Mouse (Mus musculus): ENCODE results near the gene Nxn. TPM values are rescaled to one million over a fixed set of nuclear protein-coding genes. Genes with fewer than 3 reads are reported as not detected.
A peak's percentile ranks its signal among the peaks of the same experiment; 100 is the strongest.

Gene Nxn
- polyA plus RNA-seq, 1 experiment from 2014 or later = 45.2 TPM

DNA sequence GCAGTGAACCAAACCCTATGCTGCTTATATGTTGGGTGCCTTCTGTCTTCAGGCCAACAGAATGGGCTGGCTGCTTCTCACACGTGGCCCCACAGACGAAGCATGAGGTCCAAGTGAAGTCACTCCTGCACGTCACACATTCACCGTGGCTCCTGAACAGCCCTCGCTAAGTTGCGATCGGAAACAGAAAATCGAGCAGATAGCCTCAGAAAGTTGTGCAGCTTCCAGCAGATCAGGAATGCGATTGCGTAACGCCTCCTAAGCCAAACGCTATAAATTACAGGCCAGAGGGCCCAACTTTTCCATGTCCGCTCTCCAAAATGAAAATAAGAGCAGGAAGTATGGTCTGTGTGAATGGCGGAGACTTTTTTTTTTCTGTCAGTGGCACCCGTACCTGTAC is 106.5 kb downstream of the Nxn start:
- ATAC-seq (ENCODE audit: low FRiP score) (no peak), DNase-seq (ENCODE audit: low spot score) (no peak)
- no peaks in the 10 kb centered on the region for H3K36me3 ChIP-seq (ENCODE audit: control insufficient read depth, insufficient read depth, low read length)
- no peak overlapping the region for H3K4me3 ChIP-seq (ENCODE audit: low read depth, low read length)
- no peak overlapping the region for H3K4me2 ChIP-seq (replicated peaks; ENCODE audit: low read depth, low read length)
- no peaks in the 10 kb centered on the region for H3K9me3 ChIP-seq (ENCODE audit: control insufficient read depth, low read length)
- peaks cover 4% of the 10 kb centered on the region for H3K4me1 ChIP-seq (replicated peaks; ENCODE audit: control insufficient read depth, insufficient read depth, low read length)
- 83% methylated on average over 15 of the region's 15 CpGs for WGBS
- H3K9ac ChIP-seq (ENCODE audit: low read depth, low read length) = no peak overlapping the region
- H3K27ac ChIP-seq (ENCODE audit: low read depth, low read length) = no peak overlapping the region
- no peaks in the 10 kb centered on the region for H3K27me3 ChIP-seq (ENCODE audit: control insufficient read depth, insufficient read depth, low read length)

DNA sequence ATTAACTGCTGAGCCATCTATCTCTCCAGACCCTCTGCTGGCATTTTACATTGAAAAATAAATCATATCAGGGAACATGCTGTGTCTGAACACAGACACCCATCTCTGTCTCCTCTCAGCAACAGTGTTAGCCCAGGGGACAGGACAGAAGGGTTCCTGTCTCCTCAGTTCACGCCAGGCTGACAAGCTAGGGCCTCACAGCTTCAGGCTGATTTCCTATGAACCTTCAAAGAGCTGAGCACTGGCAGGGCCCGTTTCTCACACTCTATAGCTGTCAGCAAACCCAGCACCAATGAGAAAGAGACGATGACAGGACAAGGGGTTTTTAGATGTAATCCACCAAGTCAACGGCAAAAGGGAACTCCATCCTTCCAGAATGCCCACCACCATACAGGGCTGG is 107.0 kb downstream of the Nxn start:
- Histone ChIP-seq H3K9ac (ENCODE audit: low read depth, low read length) (no peak overlapping the region), H3K4me1 (replicated peaks; ENCODE audit: control insufficient read depth, insufficient read depth, low read length) (peaks cover 4% of the 10 kb centered on the region), H3K27me3 (ENCODE audit: control insufficient read depth, insufficient read depth, low read length) (no peaks in the 10 kb centered on the region), H3K4me3 (ENCODE audit: low read depth, low read length) (no peak overlapping the region), H3K9me3 (ENCODE audit: control insufficient read depth, low read length) (no peaks in the 10 kb centered on the region), H3K4me2 (replicated peaks; ENCODE audit: low read depth, low read length) (no peak overlapping the region), H3K27ac (ENCODE audit: low read depth, low read length) (0 out of 2 replicates have a peak overlapping the region, but pooled peaks have one; percentile 30), H3K36me3 (ENCODE audit: control insufficient read depth, insufficient read depth, low read length) (no peaks in the 10 kb centered on the region)
- DNase-seq (ENCODE audit: low spot score) = no peak
- WGBS = 77% methylated on average over 4 of the region's 4 CpGs
- ATAC-seq (ENCODE audit: low FRiP score) = no peak

DNA sequence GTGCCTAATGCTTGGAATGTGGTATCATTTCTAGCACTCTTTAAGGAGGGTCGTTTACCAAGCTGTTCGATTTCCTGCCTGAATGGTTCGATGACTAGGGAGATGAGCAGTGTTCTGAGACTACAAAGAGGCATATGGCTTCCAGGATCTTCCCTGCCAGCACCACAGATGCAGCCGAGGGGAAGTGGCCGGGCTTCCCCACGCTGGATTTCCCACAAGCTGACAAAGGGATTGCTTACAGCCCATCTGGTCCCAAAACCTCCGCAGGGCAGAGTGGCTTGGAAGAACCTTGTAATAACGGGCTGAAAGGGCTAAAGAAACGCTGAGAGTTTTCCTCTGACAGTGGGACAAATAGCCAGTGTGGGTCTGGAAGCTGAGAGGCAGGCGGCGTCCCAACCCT is 108.6 kb downstream of the Nxn start:
- Histone ChIP-seq H3K9me3 (ENCODE audit: control insufficient read depth, low read length) (no peaks in the 10 kb centered on the region), H3K27ac (ENCODE audit: low read depth, low read length) (peak overlapping the region; percentile 67), H3K36me3 (ENCODE audit: control insufficient read depth, insufficient read depth, low read length) (no peaks in the 10 kb centered on the region), H3K4me3 (ENCODE audit: low read depth, low read length) (no peak overlapping the region), H3K27me3 (ENCODE audit: control insufficient read depth, insufficient read depth, low read length) (no peaks in the 10 kb centered on the region), H3K4me1 (replicated peaks; ENCODE audit: control insufficient read depth, insufficient read depth, low read length) (peaks cover 4% of the 10 kb centered on the region), H3K4me2 (replicated peaks; ENCODE audit: low read depth, low read length) (no peak overlapping the region), H3K9ac (ENCODE audit: low read depth, low read length) (peak overlapping the region; percentile 35; the same call in 1 of the 2 replicates)
- 28% methylated on average over 11 of the region's 11 CpGs for WGBS
- ATAC-seq (ENCODE audit: low FRiP score) (peak; percentile 53), DNase-seq (ENCODE audit: low spot score) (peak; percentile 66)

DNA sequence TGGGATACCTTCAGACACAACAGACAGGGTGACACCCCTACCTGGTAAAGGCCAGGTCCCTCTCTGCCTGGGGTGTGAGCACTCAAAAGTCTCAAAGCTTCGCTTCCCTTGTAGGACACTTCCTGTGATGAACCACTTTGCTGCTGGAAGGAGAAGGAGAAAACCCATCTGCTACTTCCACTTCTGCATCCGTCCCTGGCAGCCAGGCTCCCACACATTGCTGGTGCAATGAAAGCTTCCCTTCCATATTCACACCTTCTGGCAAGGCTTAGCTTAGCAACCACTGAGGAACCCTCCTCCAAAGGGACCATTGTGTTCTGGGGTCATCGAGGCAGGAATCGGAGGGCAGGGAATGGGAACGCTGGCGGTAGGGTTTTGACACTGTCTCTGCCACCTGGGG is 110.3 kb downstream of the Nxn start:
- H3K27ac ChIP-seq (ENCODE audit: low read depth, low read length) = no peak overlapping the region
- DNase-seq (ENCODE audit: low spot score) = no peak
- no peak overlapping the region for H3K4me3 ChIP-seq (ENCODE audit: low read depth, low read length)
- no peaks in the 10 kb centered on the region for H3K27me3 ChIP-seq (ENCODE audit: control insufficient read depth, insufficient read depth, low read length)
- H3K9ac ChIP-seq (ENCODE audit: low read depth, low read length) = no peak overlapping the region
- WGBS = 83% methylated on average over 6 of the region's 6 CpGs
- ATAC-seq (ENCODE audit: low FRiP score) = no peak
- peaks cover 4% of the 10 kb centered on the region for H3K4me1 ChIP-seq (replicated peaks; ENCODE audit: control insufficient read depth, insufficient read depth, low read length)
- H3K36me3 ChIP-seq (ENCODE audit: control insufficient read depth, insufficient read depth, low read length) = no peaks in the 10 kb centered on the region
- no peak overlapping the region for H3K4me2 ChIP-seq (replicated peaks; ENCODE audit: low read depth, low read length)
- H3K9me3 ChIP-seq (ENCODE audit: control insufficient read depth, low read length) = no peaks in the 10 kb centered on the region

DNA sequence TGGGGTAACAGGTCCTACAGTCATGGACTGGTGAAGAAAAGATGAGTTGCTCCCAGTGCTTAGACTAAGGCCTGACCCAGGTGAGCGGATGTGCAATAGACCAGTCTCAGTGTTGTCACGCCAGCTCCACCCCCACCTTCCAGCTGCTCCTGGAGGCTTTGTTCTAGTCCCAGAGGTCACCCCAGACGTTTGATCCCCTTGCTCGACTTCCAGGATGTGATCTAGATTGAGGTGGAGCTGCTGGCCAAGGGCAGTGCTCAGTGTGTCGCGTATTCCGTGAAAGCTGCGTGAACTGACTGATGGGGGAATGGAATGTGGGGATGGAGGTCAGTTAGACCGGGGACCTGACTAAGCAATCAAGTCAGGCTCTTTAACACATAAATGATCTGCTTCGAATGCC is 111.6 kb downstream of the Nxn start:
- Histone ChIP-seq H3K36me3 (ENCODE audit: control insufficient read depth, insufficient read depth, low read length) (no peaks in the 10 kb centered on the region), H3K4me2 (replicated peaks; ENCODE audit: low read depth, low read length) (no peak overlapping the region), H3K27me3 (ENCODE audit: control insufficient read depth, insufficient read depth, low read length) (no peaks in the 10 kb centered on the region), H3K4me1 (replicated peaks; ENCODE audit: control insufficient read depth, insufficient read depth, low read length) (peaks cover 4% of the 10 kb centered on the region), H3K4me3 (ENCODE audit: low read depth, low read length) (no peak overlapping the region), H3K9me3 (ENCODE audit: control insufficient read depth, low read length) (no peaks in the 10 kb centered on the region), H3K27ac (ENCODE audit: low read depth, low read length) (no peak overlapping the region), H3K9ac (ENCODE audit: low read depth, low read length) (no peak overlapping the region)
- no peak for ATAC-seq (ENCODE audit: low FRiP score)
- WGBS = 35% methylated on average over 10 of the region's 10 CpGs
- DNase-seq (ENCODE audit: low spot score) = no peak

DNA sequence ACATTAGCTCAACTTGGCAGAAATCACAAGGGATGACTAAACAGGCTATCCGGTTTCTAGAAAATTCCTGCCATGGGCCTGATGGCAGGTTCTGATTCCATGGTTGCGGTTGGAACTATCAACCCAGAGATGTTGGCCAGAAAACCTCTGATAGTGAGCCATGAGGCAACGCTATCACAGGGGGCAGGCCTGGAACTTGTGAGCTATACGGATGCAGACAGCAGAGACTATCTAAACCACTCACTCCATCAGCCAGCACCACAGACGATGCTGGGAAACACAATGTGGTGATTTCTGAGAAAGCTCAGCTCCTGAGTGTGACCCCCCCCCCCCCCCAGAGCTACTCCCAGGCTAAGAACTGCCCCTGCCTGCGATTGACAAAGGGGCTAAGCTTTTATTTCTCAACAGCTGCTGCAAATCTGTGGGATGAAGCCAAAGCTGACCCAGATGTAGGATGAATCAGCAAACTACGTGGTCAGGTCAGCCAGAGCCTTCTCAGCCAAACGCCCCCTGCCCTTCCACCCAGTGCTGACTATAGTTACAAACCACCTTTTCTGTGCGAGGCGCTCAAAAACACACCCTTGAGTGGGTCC is 112.3 kb downstream of the Nxn start:
- Histone ChIP-seq H3K27me3 (ENCODE audit: control insufficient read depth, insufficient read depth, low read length) (no peaks in the 10 kb centered on the region), H3K4me3 (ENCODE audit: low read depth, low read length) (no peak overlapping the region), H3K27ac (ENCODE audit: low read depth, low read length) (0 out of 2 replicates have a peak overlapping the region, but pooled peaks have one; percentile 10), H3K36me3 (ENCODE audit: control insufficient read depth, insufficient read depth, low read length) (no peaks in the 10 kb centered on the region), H3K9me3 (ENCODE audit: control insufficient read depth, low read length) (no peaks in the 10 kb centered on the region), H3K4me1 (replicated peaks; ENCODE audit: control insufficient read depth, insufficient read depth, low read length) (peaks cover 4% of the 10 kb centered on the region), H3K4me2 (replicated peaks; ENCODE audit: low read depth, low read length) (no peak overlapping the region), H3K9ac (ENCODE audit: low read depth, low read length) (no peak overlapping the region)
- ATAC-seq (ENCODE audit: low FRiP score) (no peak), DNase-seq (ENCODE audit: low spot score) (no peak)
- WGBS = 66% methylated on average over 10 of the region's 10 CpGs

DNA sequence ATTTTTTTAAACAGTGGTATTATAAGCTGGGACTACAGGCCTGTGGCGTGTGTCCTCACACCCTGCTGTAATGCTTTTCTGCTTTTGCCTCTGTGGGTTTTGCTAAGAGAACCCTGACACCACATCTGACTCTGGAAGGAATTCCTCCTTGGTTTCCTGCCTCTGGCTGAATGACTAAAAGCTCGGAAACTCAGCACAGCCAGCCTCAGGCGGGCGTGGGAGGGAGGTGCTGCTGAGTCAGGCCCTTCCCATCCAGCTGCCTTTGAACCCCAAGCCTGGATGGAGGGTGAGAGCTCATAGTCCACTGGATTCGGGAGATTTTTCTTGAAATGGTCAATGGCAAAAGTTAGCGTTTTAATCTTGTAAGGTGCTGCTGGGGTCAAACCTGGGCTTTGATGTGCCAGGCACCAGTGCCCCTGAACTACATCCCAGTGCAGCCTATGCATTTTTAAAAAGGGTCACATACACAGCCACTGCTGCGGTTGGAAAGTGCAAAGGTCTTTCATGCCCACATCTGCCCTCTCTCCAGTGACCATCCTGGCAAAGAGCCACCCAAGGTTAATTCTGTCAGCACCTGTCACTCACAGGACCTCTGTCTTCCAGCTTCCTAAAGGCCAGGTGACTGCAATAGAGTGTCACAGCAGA is 113.4 kb downstream of the Nxn start:
- WGBS = 65% methylated on average over 7 of the region's 7 CpGs
- Histone ChIP-seq H3K27ac (ENCODE audit: low read depth, low read length) (no peak overlapping the region), H3K36me3 (ENCODE audit: control insufficient read depth, insufficient read depth, low read length) (no peaks in the 10 kb centered on the region), H3K27me3 (ENCODE audit: control insufficient read depth, insufficient read depth, low read length) (no peaks in the 10 kb centered on the region), H3K4me3 (ENCODE audit: low read depth, low read length) (no peak overlapping the region), H3K4me2 (replicated peaks; ENCODE audit: low read depth, low read length) (no peak overlapping the region), H3K9ac (ENCODE audit: low read depth, low read length) (no peak overlapping the region), H3K9me3 (ENCODE audit: control insufficient read depth, low read length) (no peaks in the 10 kb centered on the region), H3K4me1 (replicated peaks; ENCODE audit: control insufficient read depth, insufficient read depth, low read length) (peaks cover 4% of the 10 kb centered on the region)
- ATAC-seq (ENCODE audit: low FRiP score) (no peak), DNase-seq (ENCODE audit: low spot score) (no peak)

DNA sequence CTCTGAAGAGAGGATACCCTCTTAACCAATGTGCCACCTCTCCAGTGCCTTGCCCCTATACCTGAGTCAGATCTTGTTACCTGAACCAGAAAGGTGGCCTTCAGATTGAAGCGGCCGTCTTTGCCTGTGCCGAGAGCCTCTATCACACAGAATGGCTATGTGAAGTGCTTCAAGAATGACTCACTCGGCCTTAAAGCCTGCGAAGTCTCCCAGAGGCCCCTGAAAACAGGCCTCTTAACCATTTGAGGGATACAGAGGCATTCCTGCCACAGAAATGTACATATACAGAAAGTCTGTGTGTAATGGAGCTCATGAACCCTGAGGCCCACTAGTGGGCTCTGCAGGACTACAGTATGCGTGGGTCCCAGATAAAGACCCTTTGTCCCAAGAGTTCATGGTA is 115.1 kb downstream of the Nxn start:
- no peak overlapping the region for H3K9ac ChIP-seq (ENCODE audit: low read depth, low read length)
- ATAC-seq (ENCODE audit: low FRiP score) = no peak
- H3K27me3 ChIP-seq (ENCODE audit: control insufficient read depth, insufficient read depth, low read length) = no peaks in the 10 kb centered on the region
- no peak overlapping the region for H3K27ac ChIP-seq (ENCODE audit: low read depth, low read length)
- 97% methylated on average over 6 of the region's 6 CpGs for WGBS
- no peak for DNase-seq (ENCODE audit: low spot score)
- H3K4me2 ChIP-seq (replicated peaks; ENCODE audit: low read depth, low read length) = no peak overlapping the region
- no peaks in the 10 kb centered on the region for H3K9me3 ChIP-seq (ENCODE audit: control insufficient read depth, low read length)
- peaks cover 4% of the 10 kb centered on the region for H3K4me1 ChIP-seq (replicated peaks; ENCODE audit: control insufficient read depth, insufficient read depth, low read length)
- no peaks in the 10 kb centered on the region for H3K36me3 ChIP-seq (ENCODE audit: control insufficient read depth, insufficient read depth, low read length)
- H3K4me3 ChIP-seq (ENCODE audit: low read depth, low read length) = no peak overlapping the region

DNA sequence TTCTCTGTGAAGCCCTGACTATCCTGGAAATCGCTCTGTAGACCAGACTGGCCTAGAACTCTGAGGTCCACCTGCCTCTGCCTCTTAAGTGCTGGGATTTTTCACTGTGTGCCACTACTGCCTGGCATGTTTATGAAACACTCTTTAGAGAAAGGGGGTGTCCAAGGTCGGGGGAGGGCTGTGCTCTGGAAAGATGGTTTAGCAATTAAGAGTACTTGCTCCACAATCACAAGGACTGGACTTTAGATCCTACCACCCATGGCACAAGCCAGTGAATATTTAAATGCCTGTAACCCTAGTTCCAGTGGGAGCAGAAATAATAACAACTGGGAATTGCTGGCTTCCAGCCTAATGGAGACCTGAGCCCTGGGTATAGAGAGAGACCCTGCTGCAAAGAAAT is 119.0 kb downstream of the Nxn start:
- H3K4me3 ChIP-seq (ENCODE audit: low read depth, low read length) = no peak overlapping the region
- H3K27me3 ChIP-seq (ENCODE audit: control insufficient read depth, insufficient read depth, low read length) = no peaks in the 10 kb centered on the region
- H3K4me1 ChIP-seq (replicated peaks; ENCODE audit: control insufficient read depth, insufficient read depth, low read length) = no peaks in the 10 kb centered on the region
- no peak for ATAC-seq (ENCODE audit: low FRiP score)
- H3K4me2 ChIP-seq (replicated peaks; ENCODE audit: low read depth, low read length) = no peak overlapping the region
- no peaks in the 10 kb centered on the region for H3K9me3 ChIP-seq (ENCODE audit: control insufficient read depth, low read length)
- H3K36me3 ChIP-seq (ENCODE audit: control insufficient read depth, insufficient read depth, low read length) = no peaks in the 10 kb centered on the region
- no peak for DNase-seq (ENCODE audit: low spot score)
- no peak overlapping the region for H3K27ac ChIP-seq (ENCODE audit: low read depth, low read length)
- no peak overlapping the region for H3K9ac ChIP-seq (ENCODE audit: low read depth, low read length)
- WGBS = 68% methylated on average over 2 of the region's 2 CpGs

Data from hindbrain, embryonic 11.5 days (tissue).